Mouse (Mus musculus): ENCODE data around the gene Leng9.

DNA sequence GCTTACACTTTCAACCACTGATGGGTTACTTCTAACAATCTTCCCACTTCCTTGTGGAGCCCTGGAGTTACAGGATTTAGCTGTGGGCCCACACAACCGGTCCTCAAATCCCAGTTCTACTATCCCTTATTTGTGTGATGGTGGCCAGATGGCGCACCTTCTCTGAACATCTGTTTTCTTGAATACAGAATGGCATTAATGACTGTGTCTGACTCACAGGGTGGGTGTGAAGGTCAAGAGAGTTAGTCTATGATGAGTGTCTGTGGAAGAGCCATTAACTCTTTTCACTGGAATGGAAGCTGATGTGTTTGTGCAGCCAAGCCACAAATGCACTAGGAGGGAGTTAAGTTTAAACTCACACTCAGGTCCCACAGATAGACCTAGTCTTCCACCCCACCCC, 51.9 kb downstream of the Leng9 start:
- TF ChIP-seq CTCF (IDR thresholded peaks at IDR 0.05; ENCODE audit: control insufficient read depth, insufficient read depth, insufficient replicate concordance, low read depth, low read length) = no peak
- no peak for TF ChIP-seq POLR2A (IDR thresholded peaks at IDR 0.05; ENCODE audit: control insufficient read depth, low read depth, low read length)

Data from testis, adult 2 months (tissue).